Mouse (Mus musculus): ENCODE measurements around the gene Ubap2.

Gene Ubap2

DNA sequence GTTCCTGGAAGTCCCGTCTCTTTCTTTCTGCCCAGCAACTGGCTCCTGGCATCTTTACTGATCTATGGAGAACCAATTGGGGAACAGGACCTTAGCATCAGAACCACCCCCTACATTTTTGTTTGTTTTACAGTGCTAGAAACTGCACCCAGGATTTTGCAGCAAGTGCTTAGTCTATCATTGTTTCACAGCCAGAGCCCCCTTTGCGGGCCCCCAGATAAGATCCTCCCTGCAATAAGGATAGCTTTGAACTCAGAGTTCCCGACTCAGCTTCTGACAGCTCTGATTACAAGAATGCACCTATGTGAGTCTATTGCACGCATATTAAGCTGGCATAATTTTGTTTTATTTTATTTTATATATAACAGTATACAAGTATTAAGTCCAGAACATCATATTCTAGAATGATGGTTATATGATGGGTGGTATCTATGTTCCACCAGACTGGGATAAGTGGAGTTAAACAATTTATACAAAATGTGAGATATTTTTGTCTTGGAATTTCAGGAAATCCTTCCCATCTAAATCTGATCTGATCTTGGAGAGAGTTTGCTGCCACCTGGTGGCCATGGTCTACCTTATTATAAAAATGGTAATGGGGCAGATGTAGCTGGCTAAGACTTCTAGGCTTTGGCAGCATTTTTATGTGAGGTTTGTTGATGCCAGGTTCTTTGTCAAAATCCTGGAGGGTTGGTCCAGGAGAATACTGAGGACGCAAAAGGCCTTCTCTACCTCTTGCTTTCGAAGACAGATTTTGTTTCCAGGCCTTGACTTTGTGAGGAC, 109.1 kb downstream of the Ubap2 start:
- DNase-seq (ENCODE audit: low read depth in 2 of 2, low spot score in 2 of 2) = peak; percentile 45 to 55

DNA sequence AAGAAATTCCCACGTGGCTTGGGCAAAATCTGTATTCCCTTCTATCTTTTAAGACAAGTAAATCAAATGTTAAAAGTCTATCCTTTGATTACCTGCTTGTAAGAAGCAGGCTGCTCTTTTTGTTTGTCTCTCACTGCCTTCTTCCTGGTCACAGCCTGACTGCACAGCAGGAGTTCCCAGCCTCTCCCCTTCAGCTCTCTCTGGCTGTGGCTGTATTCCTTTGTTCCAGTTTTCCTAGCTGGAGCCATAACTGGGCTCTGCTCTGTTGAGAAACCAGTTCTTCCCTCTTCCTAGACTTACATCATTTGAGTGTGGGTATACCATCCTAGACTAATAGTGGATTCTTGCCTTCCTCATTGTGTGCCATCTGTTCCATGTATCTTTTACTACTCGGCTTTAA, 110.0 kb downstream of the Ubap2 start:
- DNase-seq (ENCODE audit: low read depth in 2 of 2, low spot score in 2 of 2) = no peak

DNA sequence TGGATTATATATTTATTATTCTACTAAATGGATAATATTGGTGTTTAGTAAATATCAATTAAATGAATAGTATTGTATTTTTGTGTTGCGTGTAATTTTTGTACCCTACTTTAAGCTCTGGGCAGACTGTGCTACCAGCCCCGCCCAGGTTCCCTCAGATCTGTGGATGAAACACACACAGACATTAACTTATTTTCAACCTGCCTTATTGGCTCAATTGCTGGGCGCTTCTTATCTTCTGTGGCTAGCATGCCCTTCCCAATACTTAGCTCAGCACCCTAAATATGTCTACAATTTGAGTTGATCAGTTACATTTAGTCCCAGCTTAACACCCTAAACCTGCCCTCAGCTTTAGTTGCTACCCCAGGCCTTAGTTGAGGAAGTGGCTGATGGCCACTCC, 113.7 kb downstream of the Ubap2 start:
- DNase-seq (ENCODE audit: low read depth in 2 of 2, low spot score in 2 of 2) = no peak

DNA sequence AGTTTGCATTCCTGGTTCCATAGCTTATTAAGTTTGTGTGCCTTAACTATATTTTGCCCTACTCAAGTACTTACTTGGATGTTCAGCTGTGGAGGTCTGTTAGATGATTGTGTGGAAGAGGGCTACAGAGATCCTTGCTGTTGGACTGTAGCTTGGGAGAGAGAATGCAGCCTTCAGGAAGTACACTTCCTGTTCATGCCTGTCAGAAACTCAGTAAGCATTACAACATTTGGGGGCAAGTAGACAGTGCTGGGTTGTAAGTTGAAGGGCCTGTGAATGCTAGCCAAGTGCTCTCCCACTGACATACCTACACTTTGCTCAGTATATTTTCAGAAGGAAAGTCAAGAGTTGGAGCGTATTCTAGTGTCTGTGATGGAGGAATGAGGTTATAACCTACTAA, 116.7 kb downstream of the Ubap2 start:
- no peak for DNase-seq (ENCODE audit: low read depth in 2 of 2, low spot score in 2 of 2)

DNA sequence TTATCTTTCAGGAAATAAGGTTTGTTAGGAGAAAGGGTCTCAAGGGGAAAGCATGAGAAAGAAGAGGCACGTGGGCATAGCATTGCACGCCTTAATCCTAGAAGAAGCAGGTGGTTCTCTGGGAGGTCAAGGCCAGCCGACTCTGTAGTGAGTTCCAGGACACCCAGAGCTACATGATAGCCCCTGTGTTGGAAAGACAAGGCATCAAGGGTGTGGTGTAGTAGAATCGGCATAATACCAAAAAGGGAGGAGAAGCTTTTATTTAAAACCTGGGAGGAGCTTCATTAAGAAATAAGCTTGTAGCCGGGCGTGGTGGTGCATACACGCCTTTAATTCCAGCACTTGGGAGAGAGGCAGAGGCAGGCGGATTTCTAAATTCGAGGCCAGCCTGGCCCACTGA, 118.0 kb downstream of the Ubap2 start:
- no peak for DNase-seq (ENCODE audit: low read depth in 2 of 2, low spot score in 2 of 2)

DNA sequence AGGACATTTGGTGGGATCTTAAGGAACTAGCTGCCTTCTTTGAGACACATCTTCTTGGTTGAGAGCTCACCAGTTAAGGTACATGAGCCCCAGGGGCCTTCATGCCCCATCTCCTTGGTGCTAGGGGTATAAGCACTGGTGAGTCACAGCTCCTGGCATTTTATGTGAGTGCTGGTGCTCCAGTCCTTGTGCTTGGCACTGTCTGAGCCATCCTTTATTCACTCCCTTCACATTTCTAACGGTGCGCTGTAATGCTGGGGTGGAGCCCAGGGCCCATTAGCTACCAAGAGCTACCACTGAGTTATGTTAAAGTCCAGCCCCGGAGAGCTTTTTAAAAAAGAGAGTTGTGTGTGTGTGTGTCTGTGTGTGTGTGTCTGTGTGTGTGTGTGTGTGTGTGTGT, 121.8 kb downstream of the Ubap2 start:
- DNase-seq (ENCODE audit: low read depth in 2 of 2, low spot score in 2 of 2) = no peak

DNA sequence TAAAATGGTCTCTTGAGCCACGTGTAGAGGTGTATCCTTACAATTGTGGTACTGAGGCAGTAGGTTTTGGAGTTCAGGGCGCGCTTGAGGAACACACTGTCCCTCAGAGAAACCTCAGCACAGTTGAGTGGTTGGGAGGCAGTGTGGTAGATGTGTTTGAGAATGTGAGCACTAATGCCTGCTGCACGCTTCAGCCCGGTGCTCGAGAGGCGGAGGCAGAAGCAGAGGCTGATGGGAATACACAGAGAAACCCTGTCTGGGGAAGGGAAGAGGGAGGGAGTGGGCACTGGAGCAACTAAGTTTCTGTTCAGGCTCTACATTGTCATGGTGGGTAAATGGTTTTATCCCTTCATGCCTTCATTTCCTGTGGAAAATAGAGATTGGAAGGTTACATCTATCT, 123.8 kb downstream of the Ubap2 start:
- no peak for DNase-seq (ENCODE audit: low read depth in 2 of 2, low spot score in 2 of 2)

DNA sequence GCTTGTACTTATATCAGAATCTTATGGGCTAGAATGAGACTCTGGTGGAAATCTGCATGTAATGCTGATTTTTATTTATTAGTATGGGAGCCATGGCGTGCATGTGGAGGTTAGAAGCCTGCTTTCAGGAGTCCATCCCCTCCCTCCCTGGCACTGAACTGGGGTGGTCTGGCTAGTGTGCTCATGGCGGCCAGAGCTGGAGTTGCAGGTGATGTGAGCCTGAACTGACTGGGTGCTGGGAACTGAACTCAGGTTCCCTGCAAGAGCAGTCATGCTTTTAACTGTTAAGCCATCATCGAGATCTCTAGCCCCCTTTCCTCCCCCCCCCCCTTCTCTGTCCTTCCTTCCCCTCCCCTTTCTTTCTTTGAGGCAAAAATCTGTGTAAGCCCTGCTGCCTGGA, 125.1 kb downstream of the Ubap2 start:
- no peak for DNase-seq (ENCODE audit: low read depth in 2 of 2, low spot score in 2 of 2)

Data from CD8-positive naive resting alpha-beta T cell, adult 2 months (primary cell).